Comparison of ENCODE assay signal across 24 mouse cellular contexts in genomic region chr1:93132676-93133075, GRCm38 (mm10). TPM values are rescaled to one million over a fixed set of nuclear protein-coding genes. Genes with fewer than 3 reads are reported as not detected.
A peak's percentile ranks its signal among the peaks of the same experiment; 100 is the strongest.
DNase-seq lines count a peak whose midpoint lies in the region; ATAC-seq and TF ChIP-seq lines count a peak whose summit lies in the region.
"Had no signal": no experiment of that assay in that cellular context is flagged by ENCODE, and none has a peak within 500 bp of the region (broad histone marks: within the 10 kb centered on the region; RNA-seq: fewer than 3 reads in every experiment).

No protein-coding gene starts in this region.

- DNase-seq in liver, embryonic 13.5 days: no peak
- no peak for DNase-seq in liver, embryonic 11.5 days (ENCODE audit: low spot score)
- peak; percentile 74 for DNase-seq in liver, postnatal 0 days
- DNase-seq in lung, postnatal 25 days (ENCODE audit: low spot score): peak; percentile 73
- DNase-seq in left cerebral cortex, postnatal 4 days: no peak
- DNase-seq in adrenal gland, adult 2 months: no peak
- DNase-seq in cerebellum, adult 9-11 months: no peak
- DNase-seq: adrenal gland, adult 8-10 months; cerebellum, adult 2 months; cerebellum, postnatal 14 days; gastrocnemius, postnatal 14 days; heart, postnatal 4 days had no signal

- no peak overlapping the region for H3K4me3 ChIP-seq in liver, embryonic 13.5 days (replicated peaks)
- H3K4me3 ChIP-seq in liver, embryonic 11.5 days (ENCODE audit: low read depth, low read length): no peak overlapping the region
- H3K4me3 ChIP-seq in liver, embryonic 15.5 days (replicated peaks): no peak overlapping the region
- H3K4me3 ChIP-seq in liver, postnatal 0 days (ENCODE audit: low read depth, low read length): no peak overlapping the region
- H3K4me3 ChIP-seq: embryonic facial prominence, embryonic 12.5 days; forebrain, embryonic 15.5 days; heart, embryonic 13.5 days; hindbrain, embryonic 12.5 days had no signal

- no peak overlapping the region for H3K4me2 ChIP-seq in liver, embryonic 13.5 days
- H3K4me2 ChIP-seq in liver, embryonic 11.5 days: no peak overlapping the region
- H3K4me2 ChIP-seq in liver, embryonic 15.5 days: no peak overlapping the region
- H3K4me2 ChIP-seq in liver, postnatal 0 days (ENCODE audit: low read depth, low read length): no peak overlapping the region
- H3K4me2 ChIP-seq: embryonic facial prominence, embryonic 12.5 days; forebrain, embryonic 15.5 days; heart, embryonic 13.5 days; hindbrain, embryonic 12.5 days had no signal

- H3K27me3 ChIP-seq in liver, embryonic 13.5 days: no peaks in the 10 kb centered on the region
- H3K27me3 ChIP-seq in liver, embryonic 11.5 days (replicated peaks; ENCODE audit: control insufficient read depth, insufficient read depth, low read length): no peaks in the 10 kb centered on the region
- H3K27me3 ChIP-seq in liver, embryonic 15.5 days: no peaks in the 10 kb centered on the region; the same call in 1 of the 2 replicates
- no peaks in the 10 kb centered on the region for H3K27me3 ChIP-seq in liver, postnatal 0 days (ENCODE audit: insufficient read depth, low read length)
- H3K27me3 ChIP-seq: embryonic facial prominence, embryonic 12.5 days; forebrain, embryonic 15.5 days; hindbrain, embryonic 12.5 days had no signal

- intact Hi-C loops in left cerebral cortex, postnatal 4 days (cut with DNase I): no loop called here

- TF ChIP-seq EP300 in liver, postnatal 0 days (IDR thresholded peaks at IDR 0.05; ENCODE audit: low read depth): peak; percentile 89

- H3K27ac ChIP-seq in liver, embryonic 13.5 days: no peak overlapping the region
- H3K27ac ChIP-seq in liver, embryonic 11.5 days (ENCODE audit: low read depth, low read length): no peak overlapping the region
- no peak overlapping the region for H3K27ac ChIP-seq in liver, embryonic 15.5 days (replicated peaks)
- H3K27ac ChIP-seq in liver, postnatal 0 days (ENCODE audit: low read depth): peak overlapping the region; percentile 98
- H3K27ac ChIP-seq: embryonic facial prominence, embryonic 12.5 days; forebrain, embryonic 15.5 days; heart, embryonic 13.5 days; hindbrain, embryonic 12.5 days had no signal

- no peaks in the 10 kb centered on the region for H3K36me3 ChIP-seq in liver, embryonic 13.5 days
- H3K36me3 ChIP-seq in liver, embryonic 11.5 days (ENCODE audit: control insufficient read depth, insufficient read depth, low read length): no peaks in the 10 kb centered on the region
- no peaks in the 10 kb centered on the region for H3K36me3 ChIP-seq in liver, embryonic 15.5 days (replicated peaks)
- no peaks in the 10 kb centered on the region for H3K36me3 ChIP-seq in liver, postnatal 0 days (replicated peaks; ENCODE audit: insufficient read depth, low read length)
- H3K36me3 ChIP-seq: embryonic facial prominence, embryonic 12.5 days; forebrain, embryonic 15.5 days; heart, embryonic 13.5 days; hindbrain, embryonic 12.5 days had no signal

- no peaks in the 10 kb centered on the region for H3K9me3 ChIP-seq in liver, embryonic 13.5 days (replicated peaks)
- H3K9me3 ChIP-seq in liver, embryonic 11.5 days (ENCODE audit: control insufficient read depth, low read length): no peaks in the 10 kb centered on the region
- H3K9me3 ChIP-seq in liver, embryonic 15.5 days (replicated peaks): no peaks in the 10 kb centered on the region
- H3K9me3 ChIP-seq in liver, postnatal 0 days (ENCODE audit: low read length): no peaks in the 10 kb centered on the region
- H3K9me3 ChIP-seq: embryonic facial prominence, embryonic 12.5 days; forebrain, embryonic 15.5 days; heart, embryonic 13.5 days; hindbrain, embryonic 12.5 days had no signal

- H3K4me1 ChIP-seq in liver, embryonic 13.5 days (replicated peaks): 0 out of 2 replicates have a peak, but pooled peaks cover 3% of the 10 kb centered on the region
- no peaks in the 10 kb centered on the region for H3K4me1 ChIP-seq in liver, embryonic 11.5 days (replicated peaks; ENCODE audit: control insufficient read depth, insufficient read depth, low read length)
- H3K4me1 ChIP-seq in liver, embryonic 15.5 days (replicated peaks): 0 out of 2 replicates have a peak, but pooled peaks cover 4% of the 10 kb centered on the region
- H3K4me1 ChIP-seq in liver, postnatal 0 days (ENCODE audit: insufficient read depth): peaks cover 9% of the 10 kb centered on the region; the same call in 1 of the 2 replicates
- H3K4me1 ChIP-seq: forebrain, embryonic 15.5 days; heart, embryonic 13.5 days had no signal

- no peak for TF ChIP-seq CTCF in liver, postnatal 0 days (IDR thresholded peaks at IDR 0.05; ENCODE audit: low read depth)

- 41% methylated on average over 8 of the region's 8 CpGs for WGBS in liver, embryonic 13.5 days (ENCODE audit: insufficient replicate concordance)
- WGBS in liver, embryonic 11.5 days: 51% methylated on average over 8 of the region's 8 CpGs
- 35% methylated on average over 8 of the region's 8 CpGs for WGBS in liver, embryonic 15.5 days (ENCODE audit: insufficient replicate concordance)
- WGBS in liver, postnatal 0 days (ENCODE audit: insufficient replicate concordance): 46% methylated on average over 8 of the region's 8 CpGs

- no peak overlapping the region for H3K9ac ChIP-seq in liver, embryonic 13.5 days
- no peak overlapping the region for H3K9ac ChIP-seq in liver, embryonic 11.5 days (ENCODE audit: low read depth, low read length)
- no peak overlapping the region for H3K9ac ChIP-seq in liver, embryonic 15.5 days
- H3K9ac ChIP-seq in liver, postnatal 0 days (replicated peaks): no peak overlapping the region
- H3K9ac ChIP-seq: embryonic facial prominence, embryonic 12.5 days; forebrain, embryonic 15.5 days; heart, embryonic 13.5 days; hindbrain, embryonic 12.5 days had no signal

- ATAC-seq in liver, embryonic 13.5 days (ENCODE audit: low read depth): peak; percentile 32; the same call in 1 of the 2 replicates
- no peak for ATAC-seq in liver, embryonic 11.5 days (replicated peaks; ENCODE audit: low FRiP score)
- ATAC-seq in liver, embryonic 15.5 days (ENCODE audit: insufficient read depth): peak; percentile 68
- peak; percentile 79 for ATAC-seq in liver, postnatal 0 days
- ATAC-seq: forebrain, embryonic 15.5 days had no signal

RNA-seq across cellular contexts. Expression of gene Agxt, which starts 2.4 kb away (rescaled TPM):
- polyA plus RNA-seq in liver, embryonic 13.5 days (2015; fragmentation: Nextera tagmentation; extraction: Ambion mirVana): 4.3 and 4.7 TPM in 2 replicates
- polyA plus RNA-seq in liver, embryonic 11.5 days (2014; fragmentation: Nextera tagmentation; extraction: Ambion mirVana): 1.1 and 1.6 TPM in 2 replicates
- polyA plus RNA-seq in liver, embryonic 15.5 days (2015; fragmentation: Nextera tagmentation; extraction: Ambion mirVana): 12.3 and 14.8 TPM in 2 replicates
- 443 and 456 TPM in 2 replicates for polyA plus RNA-seq in liver, postnatal 0 days (2015; fragmentation: Nextera tagmentation; extraction: Ambion mirVana)
- total RNA-seq in left cerebral cortex, postnatal 4 days (2021): not detected
- under 1 TPM in 1 of 2 experiments, not detected in 1; 0.92 TPM for total RNA-seq in adrenal gland, adult 2 months (2021)
- polyA plus RNA-seq in adrenal gland, adult 2 months (2012; rRNA removed): 0.44 TPM in 1 of 2 replicates, not detected in the other
- total RNA-seq: adrenal gland, postnatal 36 days; common myeloid progenitor, adult 5-6 weeks; ES-E14; gastrocnemius, adult 18-20 months; gastrocnemius, postnatal 14 days; granulocyte monocyte progenitor cell, adult 5-6 weeks; heart, postnatal 4 days had no signal
- polyA plus RNA-seq: cerebellum, adult 2 months; embryonic facial prominence, embryonic 12.5 days; forebrain, embryonic 11.5 days; forebrain, embryonic 15.5 days; frontal cortex, adult 2 months; heart, embryonic 13.5 days; hindbrain, embryonic 12.5 days had no signal

RNA-seq across cellular contexts. Expression of gene 2310007B03Rik, which starts 28.1 kb away (rescaled TPM):
- polyA plus RNA-seq in liver, embryonic 13.5 days (2015; fragmentation: Nextera tagmentation; extraction: Ambion mirVana): 0.09 and 0.10 TPM in 2 replicates
- polyA plus RNA-seq in liver, embryonic 11.5 days (2014; fragmentation: Nextera tagmentation; extraction: Ambion mirVana): 0.07 TPM in 1 of 2 replicates, not detected in the other
- 0.13 and 0.38 TPM in 2 replicates for polyA plus RNA-seq in liver, embryonic 15.5 days (2015; fragmentation: Nextera tagmentation; extraction: Ambion mirVana)
- polyA plus RNA-seq in liver, postnatal 0 days (2015; fragmentation: Nextera tagmentation; extraction: Ambion mirVana): 0.51 and 0.99 TPM in 2 replicates
- total RNA-seq in left cerebral cortex, postnatal 4 days (2021): not detected
- not detected for total RNA-seq in adrenal gland, adult 2 months (2021)
- not detected in 2 replicates for polyA plus RNA-seq in adrenal gland, adult 2 months (2012; rRNA removed)
- total RNA-seq: adrenal gland, adult 8-10 months; adrenal gland, postnatal 36 days; common myeloid progenitor, adult 5-6 weeks; gastrocnemius, adult 18-20 months; gastrocnemius, postnatal 14 days; granulocyte monocyte progenitor cell, adult 5-6 weeks; heart, postnatal 4 days had no signal
- polyA plus RNA-seq: cerebellum, adult 2 months; frontal cortex, adult 2 months had no signal

RNA-seq across cellular contexts. Expression of gene Kif1a, which starts 30.9 kb away (rescaled TPM):
- 0.35 and 0.61 TPM in 2 replicates for polyA plus RNA-seq in liver, embryonic 13.5 days (2015; fragmentation: Nextera tagmentation; extraction: Ambion mirVana)
- 2.2 TPM in 2 replicates for polyA plus RNA-seq in liver, embryonic 11.5 days (2014; fragmentation: Nextera tagmentation; extraction: Ambion mirVana)
- polyA plus RNA-seq in liver, embryonic 15.5 days (2015; fragmentation: Nextera tagmentation; extraction: Ambion mirVana): 0.24 TPM in 2 replicates
- 0.17 and 0.28 TPM in 2 replicates for polyA plus RNA-seq in liver, postnatal 0 days (2015; fragmentation: Nextera tagmentation; extraction: Ambion mirVana)
- 100 to 1,000 TPM; 715 to 768 TPM for total RNA-seq in left cerebral cortex, postnatal 4 days (2021)
- total RNA-seq in adrenal gland, adult 2 months (2021): 10 to 100 TPM; 33.6 to 43.0 TPM
- polyA plus RNA-seq in adrenal gland, adult 2 months (2012; rRNA removed): 25.7 and 29.0 TPM in 2 replicates
- total RNA-seq: common myeloid progenitor, adult 5-6 weeks; granulocyte monocyte progenitor cell, adult 5-6 weeks had no signal

RNA-seq across cellular contexts. Expression of gene Crocc2, which starts 35.8 kb away (rescaled TPM):
- not detected in 2 replicates for polyA plus RNA-seq in liver, embryonic 13.5 days (2015; fragmentation: Nextera tagmentation; extraction: Ambion mirVana)
- polyA plus RNA-seq in liver, embryonic 11.5 days (2014; fragmentation: Nextera tagmentation; extraction: Ambion mirVana): 0.09 and 0.16 TPM in 2 replicates
- polyA plus RNA-seq in liver, embryonic 15.5 days (2015; fragmentation: Nextera tagmentation; extraction: Ambion mirVana): 0.03 TPM in 1 of 2 replicates, not detected in the other
- not detected in 2 replicates for polyA plus RNA-seq in liver, postnatal 0 days (2015; fragmentation: Nextera tagmentation; extraction: Ambion mirVana)
- total RNA-seq in left cerebral cortex, postnatal 4 days (2021): under 1 TPM; 0.91 to 0.94 TPM
- total RNA-seq in adrenal gland, adult 2 months (2021): not detected
- polyA plus RNA-seq in adrenal gland, adult 2 months (2012; rRNA removed): 0.02 TPM in 1 of 2 replicates, not detected in the other
- total RNA-seq: common myeloid progenitor, adult 5-6 weeks; gastrocnemius, adult 18-20 months; gastrocnemius, postnatal 14 days; granulocyte monocyte progenitor cell, adult 5-6 weeks had no signal

Comparison
In these comparisons a context has a peak if more than half of its experiments do, and no peak if none do; other contexts are left out.
1. DNase-seq: peak in liver, postnatal 0 days (single experiment) and lung, postnatal 25 days (single experiment); none in liver, embryonic 13.5 days (single experiment), liver, embryonic 11.5 days (single experiment), left cerebral cortex, postnatal 4 days (single experiment), adrenal gland, adult 2 months (single experiment) and cerebellum, adult 9-11 months (single experiment).
2. RNA of gene Agxt, which starts 2.4 kb away (polyA plus RNA-seq): 443 to 456 TPM in liver, postnatal 0 days; 12.3 to 14.8 TPM in liver, embryonic 15.5 days, 4.3 to 4.7 TPM in liver, embryonic 13.5 days, 1.1 to 1.6 TPM in liver, embryonic 11.5 days and 0.44 TPM in adrenal gland, adult 2 months; every median in the first group is over 10 times any median in the second.